Mouse (Mus musculus) liver, adult (tissue): ENCODE data around the gene Ankrd13b.

ENCODE experiments used
- GATA4 ChIP-seq: IDR thresholded peaks from 2 replicates; pipeline ENCODE4 v1.6.1; 2014; ENCODE audit warnings: mild to moderate bottlenecking, low read length; ENCODE audit not compliant: insufficient replicate concordance

The Ankrd13b gene

DNA sequence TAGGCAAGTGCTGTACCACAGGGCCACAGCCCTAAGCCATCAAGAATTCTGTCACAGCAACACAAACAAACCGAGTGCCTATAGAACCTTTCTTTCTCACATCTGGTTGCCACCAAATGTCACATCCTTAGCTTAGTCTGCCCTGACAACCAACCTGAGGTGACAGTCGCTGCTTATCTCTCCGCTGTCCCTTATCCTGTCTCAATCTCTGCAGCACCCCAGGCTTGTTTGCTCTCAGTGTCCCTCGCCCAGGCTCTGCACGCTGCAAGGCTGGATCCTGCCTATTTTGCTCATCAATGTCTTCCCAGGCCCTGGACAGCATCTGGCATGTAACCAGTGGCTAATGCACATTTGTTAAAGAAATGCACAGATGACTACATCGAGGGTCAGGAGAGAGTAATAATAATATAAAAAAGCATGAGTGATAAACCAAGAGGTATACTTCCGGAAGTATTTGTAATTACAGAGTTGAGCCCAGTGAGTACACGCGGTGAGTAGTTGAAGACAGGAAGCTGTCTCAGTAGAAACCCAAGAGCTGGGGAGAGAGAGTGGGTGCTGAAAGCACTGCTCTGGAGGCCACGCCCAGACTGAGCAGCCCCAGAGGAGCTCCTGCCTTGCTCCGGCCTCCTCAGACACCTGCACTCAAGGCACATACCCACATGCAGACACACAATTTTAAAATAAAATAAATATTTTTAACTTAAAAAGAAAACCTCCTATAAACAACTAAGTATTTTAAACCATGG is 5.8 kb downstream of the Ankrd13b start:
- no peak for TF ChIP-seq GATA4

DNA sequence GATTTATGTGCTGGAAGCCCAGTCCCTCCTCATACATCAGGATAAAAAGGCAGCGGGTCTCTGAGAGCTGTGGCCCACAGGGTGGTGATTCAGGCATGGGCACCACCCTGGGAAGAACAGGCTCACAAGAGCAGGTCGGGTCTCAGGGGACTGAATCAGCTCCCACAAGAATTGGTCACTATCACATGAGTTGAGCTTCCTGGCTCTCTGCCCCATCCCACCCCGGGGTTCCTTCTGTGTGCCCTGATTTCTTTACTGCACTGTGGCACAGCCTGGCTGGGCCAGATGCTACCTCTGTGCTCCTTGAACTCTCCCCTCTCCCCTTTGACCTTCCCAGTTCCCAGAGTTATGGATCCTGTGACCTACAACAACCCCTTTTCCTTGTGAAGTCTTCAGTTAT is 6.4 kb downstream of the Ankrd13b start:
- TF ChIP-seq GATA4 = no peak

DNA sequence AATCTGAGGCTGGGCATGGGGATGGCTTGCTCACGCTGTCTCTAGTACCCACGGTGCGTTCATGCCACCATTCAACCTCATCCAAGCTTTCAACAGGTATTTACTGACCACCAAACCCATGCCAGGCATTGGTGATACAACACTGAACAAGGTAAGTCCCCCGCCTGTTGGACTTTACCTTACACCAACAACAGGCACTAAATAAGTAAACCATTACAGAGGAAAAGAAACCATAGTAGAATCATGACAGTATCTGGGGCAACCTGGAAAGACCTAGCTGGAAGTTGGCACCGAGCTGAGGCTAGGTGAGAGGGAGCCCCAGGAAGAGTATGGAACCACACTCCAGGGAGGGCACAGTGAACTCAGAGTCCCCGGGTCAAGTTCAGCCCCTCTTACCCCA is 12.6 kb downstream of the Ankrd13b start:
- no peak for TF ChIP-seq GATA4

DNA sequence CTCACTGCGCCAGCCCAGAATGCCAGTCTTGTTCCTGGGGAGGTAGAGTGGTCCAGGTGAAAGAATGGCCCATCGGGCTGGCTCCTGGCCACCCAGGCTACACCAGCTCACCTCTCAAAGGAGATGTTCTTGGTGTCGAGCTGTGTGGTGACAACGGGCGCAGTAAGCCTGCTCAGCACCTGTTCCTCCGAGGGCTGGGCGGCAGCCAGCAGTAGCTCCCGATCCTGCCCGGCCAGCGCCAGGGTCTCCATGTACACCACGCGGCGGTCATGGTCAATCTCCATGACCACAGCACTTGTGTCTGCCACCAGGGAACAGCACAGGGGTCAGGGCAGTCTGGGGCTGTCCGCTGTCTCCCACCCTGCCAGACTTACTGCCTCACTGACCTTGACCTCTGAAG is 13.3 kb downstream of the Ankrd13b start:
- TF ChIP-seq GATA4 = no peak

DNA sequence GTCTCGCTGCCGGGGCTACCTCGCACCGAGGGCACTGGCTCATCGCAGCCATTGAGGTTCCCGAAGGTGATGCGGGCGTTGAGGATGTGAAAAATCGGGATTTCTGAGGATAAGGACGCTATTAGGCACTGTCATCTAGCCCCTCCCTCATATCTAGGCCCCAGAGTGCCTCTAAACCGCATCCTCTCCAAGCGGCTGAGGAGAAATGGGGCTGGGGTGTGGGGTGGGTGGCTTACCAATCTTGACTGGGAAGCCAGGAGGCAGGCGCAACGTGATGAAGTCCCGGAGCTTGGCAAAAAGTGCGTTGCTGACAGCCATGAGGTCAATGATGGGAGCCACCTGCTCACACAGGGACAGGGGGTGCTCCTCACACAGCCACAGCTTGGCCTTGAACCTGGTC is 16.7 kb downstream of the Ankrd13b start:
- TF ChIP-seq GATA4 = no peak

DNA sequence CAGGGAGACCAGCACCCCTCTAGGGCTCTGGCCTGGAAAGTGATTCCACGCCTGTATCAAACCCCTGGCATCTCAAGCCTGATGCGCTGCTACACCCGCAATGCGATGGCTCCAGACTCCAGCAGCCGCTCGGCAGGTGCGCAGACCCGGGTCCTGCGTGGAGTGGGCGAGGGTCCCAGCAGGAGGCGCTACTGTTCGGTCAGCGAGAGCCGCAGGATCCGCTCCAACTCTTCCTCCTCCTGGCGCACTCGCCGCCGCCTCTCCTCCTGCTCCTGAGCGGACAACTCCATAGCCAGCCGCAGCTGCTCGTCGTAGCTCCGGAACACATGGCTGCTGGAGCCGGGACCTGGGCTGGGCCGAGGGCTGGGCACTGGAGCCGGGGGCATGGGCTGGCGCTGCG is 18.1 kb downstream of the Ankrd13b start:
- TF ChIP-seq GATA4 = no peak

DNA sequence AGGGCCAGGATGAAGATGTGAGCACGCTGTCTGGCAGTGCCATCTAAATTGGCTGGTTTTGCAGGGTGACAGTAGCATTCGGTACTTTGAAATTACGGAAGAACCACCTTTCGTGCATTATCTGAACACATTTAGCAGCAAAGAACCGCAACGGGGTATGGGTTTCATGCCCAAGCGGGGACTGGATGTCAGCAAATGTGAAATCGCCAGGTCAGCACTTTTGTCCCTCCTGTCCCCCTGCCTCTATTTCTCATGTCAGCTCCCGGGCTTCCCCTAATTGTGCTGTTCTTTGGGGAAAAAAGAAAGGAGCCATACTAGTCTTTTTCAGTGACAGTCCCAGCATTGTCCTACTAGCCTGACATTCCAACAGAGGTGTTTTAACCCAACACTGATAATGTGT is 21.1 kb downstream of the Ankrd13b start:
- TF ChIP-seq GATA4 = no peak

DNA sequence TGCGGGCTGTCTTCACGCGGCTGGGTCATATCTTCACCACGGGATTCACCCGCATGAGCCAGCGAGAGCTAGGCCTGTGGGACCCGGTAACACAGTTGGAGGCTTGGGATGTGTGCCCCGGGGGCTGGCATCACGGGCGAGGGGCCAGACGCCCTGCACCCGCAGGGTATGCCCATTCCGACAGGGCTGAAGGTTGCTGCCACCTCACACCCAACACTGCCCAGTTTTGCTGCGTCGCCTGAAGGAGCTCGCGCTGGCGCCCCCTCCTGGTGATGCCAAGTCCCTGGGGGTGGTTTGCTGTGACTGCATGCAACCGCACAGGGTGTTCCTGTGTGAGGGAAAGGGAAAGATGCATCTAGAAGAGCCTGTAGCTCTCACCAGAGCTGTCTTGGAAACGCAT is 21.7 kb downstream of the Ankrd13b start:
- TF ChIP-seq GATA4 = no peak

DNA sequence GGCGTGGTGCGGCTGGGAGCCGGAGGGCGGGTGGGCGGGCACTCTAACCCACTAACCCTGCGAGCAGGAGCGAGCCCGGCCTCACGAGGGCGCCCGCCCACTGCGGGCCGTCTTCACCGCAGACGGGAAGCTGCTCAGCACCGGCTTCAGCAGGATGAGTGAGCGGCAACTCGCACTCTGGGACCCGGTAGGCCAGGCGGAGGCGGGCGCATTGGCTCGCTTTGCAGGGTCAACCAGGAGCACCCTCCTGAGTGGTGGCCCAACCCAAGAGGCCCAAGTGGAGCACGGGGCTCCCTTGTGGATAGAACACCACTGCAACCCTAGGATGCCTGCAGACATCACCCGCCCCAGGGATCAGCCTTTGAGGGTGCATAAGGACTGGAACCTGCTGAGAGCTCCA is 22.3 kb downstream of the Ankrd13b start:
- TF ChIP-seq GATA4 = no peak

DNA sequence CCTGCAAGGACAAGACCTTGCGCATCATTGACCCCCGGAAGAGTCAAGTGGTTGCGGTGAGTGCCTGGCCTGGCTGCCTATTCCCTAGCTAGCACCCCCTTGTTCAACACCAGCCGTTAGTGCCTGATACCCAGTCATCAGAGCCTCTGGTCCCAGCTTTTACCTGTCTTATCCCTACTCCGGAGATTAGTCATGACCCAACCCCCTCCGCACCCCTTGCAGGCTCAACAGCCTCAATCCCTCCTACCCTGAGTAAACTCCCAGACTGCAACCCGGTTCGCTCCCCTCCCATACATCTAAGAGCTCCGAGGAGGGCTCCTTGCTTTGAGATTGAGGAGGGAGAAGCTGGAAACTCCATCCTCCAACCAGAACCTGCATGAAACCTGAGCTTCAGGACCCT is 22.9 kb downstream of the Ankrd13b start:
- no peak for TF ChIP-seq GATA4

DNA sequence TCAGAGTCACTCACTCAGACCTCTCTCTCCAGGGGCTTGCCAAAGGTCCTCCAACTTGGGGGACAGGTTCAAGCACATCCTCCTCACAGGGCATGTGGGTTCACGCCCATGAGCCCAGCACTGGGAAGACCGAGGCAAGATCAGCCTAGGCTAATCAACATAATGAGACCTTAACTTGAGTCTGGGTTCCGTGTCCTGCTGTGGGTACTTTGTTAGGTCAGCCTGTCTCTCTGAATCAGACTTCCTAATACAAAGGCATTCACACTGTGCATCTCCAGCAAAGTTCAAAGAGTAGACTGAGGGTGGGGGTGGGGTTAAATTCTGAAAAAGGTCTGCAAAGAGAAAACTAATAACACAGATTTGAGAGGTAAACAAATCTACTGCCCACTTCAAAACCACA is 24.4 kb downstream of the Ankrd13b start:
- no peak for TF ChIP-seq GATA4

DNA sequence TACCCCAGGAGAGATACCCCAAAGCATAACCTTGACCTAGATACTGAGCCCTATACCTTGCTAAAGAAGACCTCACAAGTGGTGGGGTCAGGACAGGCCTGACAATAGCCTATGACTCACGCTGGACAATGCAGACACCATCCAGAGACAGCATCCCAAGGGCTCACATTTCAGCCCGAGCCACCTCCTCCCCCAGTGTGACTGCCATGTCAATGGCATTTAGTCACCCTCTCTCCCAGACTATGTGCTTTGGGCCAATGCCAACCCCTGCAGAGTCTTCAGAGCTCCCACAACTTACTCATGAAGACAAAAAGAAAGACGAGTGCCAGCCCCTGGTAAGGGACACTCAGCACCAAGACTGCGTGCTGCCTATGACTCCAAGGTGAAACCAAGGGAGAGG is 24.8 kb downstream of the Ankrd13b start:
- no peak for TF ChIP-seq GATA4

DNA sequence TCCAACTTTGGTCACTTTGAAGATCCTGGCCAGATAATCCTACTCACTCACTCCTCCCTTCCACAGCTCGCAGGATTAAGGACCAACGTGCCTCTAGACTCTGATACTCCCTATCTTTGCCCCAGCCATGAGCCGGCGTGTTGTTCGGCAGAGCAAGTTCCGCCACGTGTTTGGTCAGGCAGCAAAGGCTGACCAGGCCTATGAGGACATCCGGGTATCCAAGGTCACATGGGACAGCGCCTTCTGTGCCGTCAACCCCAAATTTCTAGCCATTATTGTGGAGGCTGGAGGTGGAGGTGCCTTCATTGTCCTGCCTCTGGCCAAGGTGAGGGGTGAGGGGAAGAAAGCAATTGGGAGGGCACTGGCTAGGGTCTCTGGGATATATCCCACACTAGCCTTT is 25.7 kb downstream of the Ankrd13b start:
- TF ChIP-seq GATA4 = no peak

DNA sequence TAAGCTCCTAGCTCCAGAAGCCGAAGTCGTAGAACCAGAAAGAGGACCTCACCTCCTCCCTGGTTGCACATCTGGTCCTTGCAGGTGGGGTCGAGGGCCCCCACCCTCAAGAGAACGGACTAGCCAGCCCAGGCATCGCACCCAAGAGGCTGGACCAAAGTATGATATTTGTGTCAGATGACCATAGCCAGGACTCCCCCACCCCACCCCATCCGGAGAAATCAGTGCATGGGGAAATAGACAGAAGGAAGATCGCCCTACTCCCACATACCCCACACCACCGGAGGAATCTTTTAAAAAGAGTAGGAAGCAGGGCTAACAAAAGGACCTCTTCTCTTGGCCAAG is 26.4 kb downstream of the Ankrd13b start:
- no peak for TF ChIP-seq GATA4

DNA sequence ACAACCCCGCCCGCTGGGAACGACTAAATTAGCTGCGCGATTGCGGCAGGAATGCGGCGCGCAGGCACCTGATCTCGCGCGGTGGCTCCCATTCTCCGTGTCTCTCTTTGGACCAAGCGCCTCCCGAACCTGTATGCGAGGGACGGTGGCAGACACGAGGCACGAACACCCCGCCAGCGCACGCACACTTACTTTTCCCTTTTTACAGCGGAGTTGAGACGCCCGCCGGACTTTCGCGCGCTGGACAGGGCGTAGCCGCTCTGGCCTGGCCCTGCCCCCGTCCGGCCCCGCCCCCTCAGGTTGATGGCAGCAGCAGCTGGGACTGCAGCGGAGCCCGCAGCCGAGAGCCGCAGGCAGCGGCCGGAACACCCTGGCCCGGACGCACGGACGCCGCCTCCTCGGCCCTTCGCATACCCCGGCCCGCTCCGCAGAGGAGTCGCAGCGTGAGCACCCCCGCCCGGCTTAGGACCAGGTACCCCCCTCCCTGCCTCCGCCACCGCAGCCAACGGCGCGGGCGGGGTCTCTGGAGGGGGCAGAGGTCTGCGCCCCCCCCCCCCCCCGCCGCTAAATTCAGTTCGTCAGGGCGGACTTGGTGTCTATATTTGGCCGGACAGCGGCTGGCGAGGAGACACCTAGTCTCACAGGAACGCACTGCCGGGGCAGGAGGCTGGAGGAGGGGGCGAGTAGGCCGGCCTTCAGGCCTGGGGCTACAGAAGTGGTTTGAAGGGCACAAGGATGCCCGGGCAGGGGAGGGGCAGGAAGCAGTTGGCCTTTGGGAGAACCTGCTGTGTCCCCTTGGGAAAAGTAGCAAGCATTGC is 27.0 kb downstream of the Ankrd13b start, which contains the start of gene Coro6:
Gene Coro6, plus strand, starts transcription at position 129 of the 818 bp plus-strand sequence.
- TF ChIP-seq GATA4 = no peak

DNA sequence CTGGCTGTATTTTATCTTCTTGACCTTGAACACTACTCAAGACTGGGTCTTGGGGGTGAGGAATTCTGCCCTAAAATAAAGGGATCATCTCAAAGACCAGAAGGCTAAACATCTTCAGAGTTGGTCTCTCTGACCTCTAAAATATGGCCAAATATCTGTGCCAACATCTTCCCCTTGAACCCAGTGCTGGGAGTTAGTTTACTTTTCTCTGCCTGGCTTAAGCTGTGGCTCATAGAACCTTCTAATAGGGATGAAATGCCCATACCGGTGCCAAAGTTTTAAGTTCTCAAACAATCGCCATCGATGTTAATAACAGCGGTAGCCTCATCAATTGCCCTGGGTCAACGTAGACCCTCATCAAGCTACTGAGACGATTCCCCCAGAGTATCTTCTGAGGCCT is 27.6 kb downstream of the Ankrd13b start:
- TF ChIP-seq GATA4 = no peak

DNA sequence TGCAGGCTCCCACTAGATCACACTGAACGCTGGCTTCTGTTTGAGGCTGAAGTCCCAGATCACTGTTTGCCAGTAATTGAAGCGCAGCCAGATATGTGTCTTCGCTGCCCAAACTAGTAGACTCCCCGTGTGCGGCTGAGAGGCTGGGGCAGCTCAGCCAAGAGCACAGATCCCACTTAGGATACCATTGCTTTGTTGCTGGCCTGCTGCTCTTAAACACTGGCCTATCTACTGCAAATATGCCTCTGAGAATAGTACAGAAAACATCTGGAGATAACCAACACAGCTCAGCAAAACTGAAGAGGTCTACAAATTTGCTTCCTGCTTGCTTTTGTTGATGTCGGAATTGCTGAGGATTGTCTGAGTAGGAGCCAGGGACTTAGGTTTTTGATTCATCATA is 32.6 kb downstream of the Ankrd13b start:
- 0 out of 2 replicates have a peak, but pooled peaks have one; percentile 12 for TF ChIP-seq GATA4

DNA sequence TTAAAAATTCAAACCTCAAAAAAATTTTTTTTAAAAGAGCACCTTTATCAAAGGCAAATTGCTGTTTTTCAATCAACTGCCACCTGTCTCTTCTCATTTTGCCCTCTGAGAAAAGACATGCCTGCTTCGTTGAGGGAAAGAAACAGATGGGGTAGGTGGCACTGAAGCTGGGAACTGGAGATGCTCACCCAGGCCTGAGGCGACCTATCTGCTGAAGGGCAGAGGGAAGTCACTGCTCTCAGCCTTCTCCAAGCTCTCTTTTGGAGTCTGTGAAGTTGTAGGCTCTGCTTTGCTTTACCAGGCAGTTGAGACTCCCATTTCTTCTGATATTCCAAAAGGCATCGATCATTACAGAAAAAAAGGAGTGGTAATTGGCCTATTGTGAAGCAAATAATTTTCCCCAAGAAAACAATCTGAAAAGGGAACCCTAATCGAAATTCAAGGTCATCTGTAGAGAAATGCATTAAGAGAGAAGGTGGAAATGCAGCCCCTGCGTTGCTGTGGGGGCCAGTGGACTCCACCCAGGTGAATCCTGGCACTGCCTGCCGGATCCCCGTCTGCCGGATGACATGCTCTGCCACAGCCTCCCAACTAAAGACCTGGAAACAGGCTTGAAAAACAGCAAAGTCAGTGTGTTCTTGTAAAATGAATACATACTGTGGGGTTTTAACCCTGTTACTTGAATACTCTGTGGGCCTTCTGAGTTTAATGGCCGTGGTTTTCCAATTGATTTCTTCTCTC is 33.5 kb downstream of the Ankrd13b start:
- TF ChIP-seq GATA4 = no peak
